ENCODE assay signal across 13 mouse cellular contexts in the genomic region with DNA sequence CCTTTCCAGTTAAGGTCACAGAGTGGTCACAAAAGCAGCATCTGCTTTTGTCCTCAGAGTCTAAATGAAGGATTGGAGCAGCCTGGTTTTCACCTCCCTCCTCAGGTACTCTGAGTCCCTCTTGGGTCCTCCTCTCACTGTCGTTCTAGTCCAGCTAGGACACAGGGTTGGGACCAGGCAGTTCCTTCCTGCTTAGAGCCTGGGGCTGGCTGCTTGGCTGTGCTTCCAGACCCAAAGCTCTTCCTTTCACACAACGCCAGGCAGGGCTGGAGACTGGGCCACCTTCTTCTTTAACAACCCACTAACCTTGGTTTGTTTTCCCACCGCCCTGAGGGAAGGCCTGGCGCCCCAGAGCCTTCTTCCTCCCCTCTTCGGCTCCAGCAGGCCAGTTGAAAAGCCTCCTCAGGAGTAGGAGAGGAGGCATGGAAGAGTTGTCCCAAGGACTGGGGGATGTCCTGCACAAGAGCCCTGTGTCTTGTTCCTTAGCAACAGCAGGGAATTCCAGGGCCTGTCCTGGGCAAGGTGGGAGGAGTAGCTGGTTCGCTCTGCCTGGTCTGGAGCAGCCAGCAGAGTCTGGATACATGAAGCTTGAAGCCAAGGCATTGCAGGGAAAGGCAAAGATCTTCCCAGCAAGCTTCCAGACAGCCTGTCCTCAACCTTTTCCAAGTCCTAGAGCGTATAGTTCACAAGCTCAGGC. TPM values are rescaled to one million over a fixed set of nuclear protein-coding genes. Genes with fewer than 3 reads are reported as not detected.
DNase-seq lines count a peak whose midpoint lies in the region; ATAC-seq and TF ChIP-seq lines count a peak whose summit lies in the region.
"Had no signal": no experiment of that assay in that cellular context is flagged by ENCODE, and none has a peak within 500 bp of the region (broad histone marks: within the 10 kb centered on the region; RNA-seq: fewer than 3 reads in every experiment).

No protein-coding gene starts in this region.

- intact Hi-C loops in heart, postnatal 10 days (cut with DNase I) = no loop called here

- no peaks in the 10 kb centered on the region for H3K36me3 ChIP-seq in heart, embryonic 14.5 days (ENCODE audit: control insufficient read depth, insufficient read depth, low read length)
- H3K36me3 ChIP-seq in lung, postnatal 0 days (ENCODE audit: insufficient read depth, low read length) = no peaks in the 10 kb centered on the region
- H3K36me3 ChIP-seq in intestine, embryonic 15.5 days = no peaks in the 10 kb centered on the region
- H3K36me3 ChIP-seq: midbrain, embryonic 12.5 days had no signal

- no peak overlapping the region for H3K4me3 ChIP-seq in heart, embryonic 14.5 days (ENCODE audit: control insufficient read depth in 1 of 2, insufficient read depth in 1 of 2, low read depth in 1 of 2, low read length in 2 of 2)
- H3K4me3 ChIP-seq in lung, postnatal 0 days (ENCODE audit: low read depth, low read length) = no peak overlapping the region
- no peak overlapping the region for H3K4me3 ChIP-seq in intestine, embryonic 15.5 days (replicated peaks)

- H3K9me3 ChIP-seq in heart, embryonic 14.5 days (ENCODE audit: control insufficient read depth, low read length) = no peaks in the 10 kb centered on the region
- no peaks in the 10 kb centered on the region for H3K9me3 ChIP-seq in lung, postnatal 0 days (ENCODE audit: low read length)
- no peaks in the 10 kb centered on the region for H3K9me3 ChIP-seq in intestine, embryonic 15.5 days
- H3K9me3 ChIP-seq: midbrain, embryonic 12.5 days had no signal

- peak overlapping the region; percentile 63 for H3K4me2 ChIP-seq in heart, embryonic 14.5 days (ENCODE audit: low read length)
- H3K4me2 ChIP-seq in lung, postnatal 0 days (replicated peaks; ENCODE audit: low read depth, low read length) = no peak overlapping the region
- no peak overlapping the region for H3K4me2 ChIP-seq in intestine, embryonic 15.5 days (replicated peaks)

- H3K9ac ChIP-seq in heart, embryonic 14.5 days (ENCODE audit: low read length) = no peak overlapping the region
- no peak overlapping the region for H3K9ac ChIP-seq in lung, postnatal 0 days (replicated peaks; ENCODE audit: low read depth)
- H3K9ac ChIP-seq in intestine, embryonic 15.5 days = no peak overlapping the region
- H3K9ac ChIP-seq: liver, postnatal 0 days had no signal

- 53% methylated on average over 7 of the region's 7 CpGs for WGBS in heart, embryonic 14.5 days
- 44% methylated on average over 7 of the region's 7 CpGs for WGBS in lung, postnatal 0 days
- WGBS in intestine, embryonic 15.5 days = 55% methylated on average over 7 of the region's 7 CpGs

- DNase-seq in heart, postnatal 10 days = no peak
- DNase-seq in lung, postnatal 0 days (ENCODE audit: low spot score) = peak; percentile 12
- DNase-seq in lung, adult 18-20 months = no peak
- no peak for DNase-seq in testis, postnatal 10 days (ENCODE audit: low spot score)
- DNase-seq in thymus, postnatal 0 days (ENCODE audit: low spot score) = no peak
- DNase-seq: kidney, adult 8-10 months; layer of hippocampus, adult 9-11 months; liver, postnatal 0 days; right cerebral cortex, postnatal 4 days had no signal

- TF ChIP-seq CTCF in lung, postnatal 0 days (IDR thresholded peaks at IDR 0.05) = no peak

- no peak for TF ChIP-seq EP300 in lung, postnatal 0 days (IDR thresholded peaks at IDR 0.05)

- H3K27me3 ChIP-seq in heart, embryonic 14.5 days (ENCODE audit: control insufficient read depth, insufficient read depth, low read length) = peaks cover 3% of the 10 kb centered on the region; the same call in 1 of the 2 replicates
- no peaks in the 10 kb centered on the region for H3K27me3 ChIP-seq in lung, postnatal 0 days (replicated peaks; ENCODE audit: insufficient read depth, low read length)
- H3K27me3 ChIP-seq in intestine, embryonic 15.5 days (replicated peaks) = no peaks in the 10 kb centered on the region

- H3K4me1 ChIP-seq in heart, embryonic 14.5 days (ENCODE audit: control insufficient read depth in 2 of 2, insufficient read depth in 2 of 2, low read length in 2 of 2) = peaks cover 17 to 19% of the 10 kb centered on the region in 2 experiments; a peak in 3 of 4 replicates
- H3K4me1 ChIP-seq in lung, postnatal 0 days (ENCODE audit: insufficient read depth, low read depth, low read length) = peaks cover 8% of the 10 kb centered on the region; the same call in 1 of the 2 replicates
- peaks cover 5% of the 10 kb centered on the region; the same call in 1 of the 2 replicates for H3K4me1 ChIP-seq in intestine, embryonic 15.5 days (replicated peaks)

- ATAC-seq in heart, embryonic 14.5 days (ENCODE audit: insufficient number of reproducible peaks, insufficient read depth, low FRiP score, low read depth) = no peak
- peak; percentile 28; the same call in 1 of the 2 replicates for ATAC-seq in lung, postnatal 0 days
- ATAC-seq in intestine, embryonic 15.5 days = peak; percentile 1; the same call in 1 of the 2 replicates
- ATAC-seq: liver, postnatal 0 days had no signal

- H3K27ac ChIP-seq in heart, embryonic 14.5 days (replicated peaks in 1 of 2; ENCODE audit: control insufficient read depth in 1 of 2, insufficient read depth in 1 of 2, low read depth in 2 of 2, low read length in 2 of 2) = no peak overlapping the region
- no peak overlapping the region for H3K27ac ChIP-seq in lung, postnatal 0 days (ENCODE audit: low read length)
- H3K27ac ChIP-seq in intestine, embryonic 15.5 days = no peak overlapping the region
- H3K27ac ChIP-seq: midbrain, embryonic 12.5 days had no signal

RNA-seq across cellular contexts. Expression of a gene that starts 0.7 kb away (rescaled TPM):
- 7.2 and 8.3 TPM in 2 replicates for polyA plus RNA-seq in heart, embryonic 14.5 days (2014; fragmentation: Nextera tagmentation; extraction: Ambion mirVana)
- 10 to 100 TPM; 14.5 to 15.9 TPM for total RNA-seq in heart, postnatal 10 days (2021)
- polyA plus RNA-seq in lung, postnatal 0 days (2015; fragmentation: Nextera tagmentation; extraction: Ambion mirVana) = 4.1 and 5.8 TPM in 2 replicates
- polyA plus RNA-seq in intestine, embryonic 15.5 days (2015; fragmentation: Nextera tagmentation; extraction: Ambion mirVana) = 21.4 and 25.4 TPM in 2 replicates
- 1.7 and 2.5 TPM in 2 replicates for polyA plus RNA-seq in thymus, postnatal 0 days (2015; fragmentation: Nextera tagmentation; extraction: Ambion mirVana)
- total RNA-seq: hematopoietic stem cell, adult 5-6 weeks had no signal

RNA-seq across cellular contexts. Expression of a gene that starts 58.2 kb away (rescaled TPM):
- 16.1 and 17.3 TPM in 2 replicates for polyA plus RNA-seq in heart, embryonic 14.5 days (2014; fragmentation: Nextera tagmentation; extraction: Ambion mirVana)
- total RNA-seq in heart, postnatal 10 days (2021) = 10 to 100 TPM; 10.9 to 12.3 TPM
- polyA plus RNA-seq in lung, postnatal 0 days (2015; fragmentation: Nextera tagmentation; extraction: Ambion mirVana) = 21.5 and 22.6 TPM in 2 replicates
- polyA plus RNA-seq in intestine, embryonic 15.5 days (2015; fragmentation: Nextera tagmentation; extraction: Ambion mirVana) = 17.1 and 19.0 TPM in 2 replicates
- 17.3 and 17.4 TPM in 2 replicates for polyA plus RNA-seq in thymus, postnatal 0 days (2015; fragmentation: Nextera tagmentation; extraction: Ambion mirVana)
